Mouse (Mus musculus): ENCODE results near the gene Tmem184b. TPM values are rescaled to one million over a fixed set of nuclear protein-coding genes. Genes with fewer than 3 reads are reported as not detected.

Gene Tmem184b
- polyA plus RNA-seq, 1 experiment from 2014 or later = 43.1 TPM

DNA sequence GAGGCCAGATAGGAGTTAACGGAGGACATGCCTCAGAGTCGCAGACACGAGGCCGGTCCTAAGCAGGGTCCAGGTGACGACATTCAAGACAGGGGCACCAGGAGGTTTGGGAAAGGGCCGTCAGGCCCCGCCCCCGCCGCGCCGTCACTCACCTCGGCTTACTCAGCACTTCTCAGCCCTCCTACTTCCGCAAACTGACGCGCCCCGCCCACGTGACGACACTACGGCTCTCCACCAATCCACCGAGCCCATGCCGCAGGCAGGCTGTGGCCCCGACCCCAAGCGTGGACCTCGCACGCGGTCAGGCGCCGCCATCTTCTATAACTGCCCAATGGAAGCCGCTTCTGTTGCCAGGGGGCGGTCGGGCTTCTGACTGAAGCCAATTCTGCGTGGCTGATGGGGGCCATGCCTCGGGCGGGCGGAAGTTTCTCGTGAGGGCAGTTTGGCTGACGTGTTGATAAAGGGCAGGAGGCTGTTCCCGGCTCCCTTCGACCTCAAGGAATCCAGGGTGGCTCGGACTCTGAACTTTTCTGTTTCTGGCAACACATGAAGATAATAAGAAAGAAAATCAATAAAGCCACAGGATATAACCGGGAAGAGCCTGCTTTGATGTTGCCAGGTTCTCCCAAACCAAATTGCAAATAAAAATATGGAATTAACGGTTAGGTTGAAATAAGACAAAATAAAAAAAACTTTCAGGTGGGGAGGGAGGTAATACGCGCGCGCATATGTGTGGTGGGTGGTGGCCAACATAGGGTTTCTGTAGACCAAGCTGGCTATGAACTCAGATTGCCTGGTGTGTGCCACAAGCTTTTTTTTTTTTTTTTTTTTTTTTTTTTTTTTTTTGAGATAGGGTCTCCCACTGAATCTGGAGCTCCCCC is 75.1 kb downstream of the Tmem184b start, which contains the start of gene Pla2g6:
Gene Pla2g6, minus strand, starts transcription at position 333 of the 881 bp plus-strand sequence.
- ATAC-seq (ENCODE audit: low FRiP score) = peak; percentile 97
- Histone ChIP-seq H3K27ac (replicated peaks) (peak within 1 kb of the TSS; percentile 94), H3K9me3 (replicated peaks) (no peaks in the 10 kb centered on the region), H3K4me3 (replicated peaks) (peak within 1 kb of the TSS; percentile 61), H3K36me3 (no peaks in the 10 kb centered on the region), H3K4me1 (peaks cover 44% of the 10 kb centered on the region), H3K4me2 (peak within 1 kb of the TSS; percentile 86), H3K9ac (replicated peaks) (peak within 1 kb of the TSS; percentile 68), H3K27me3 (replicated peaks) (no peaks in the 10 kb centered on the region)
- WGBS = 4% methylated on average over 44 of the region's 46 CpGs

- 5% methylated on average over 20 of the region's 20 CpGs for WGBS
- no peaks in the 10 kb centered on the region for H3K36me3 ChIP-seq
Measured at GRCm38 (mm10) chr15:79326971-79327961, 76.1 kb downstream of the Tmem184b start.

GRCm38 (mm10) chr15:79326264-79326663 is 77.1 kb downstream of the Tmem184b start:
- Histone ChIP-seq H3K4me2 (peak overlapping the region; percentile 15; the same call in 1 of the 2 replicates), H3K36me3 (no peaks in the 10 kb centered on the region), H3K9me3 (replicated peaks) (no peaks in the 10 kb centered on the region), H3K27ac (replicated peaks) (peak overlapping the region; percentile 94), H3K4me1 (peaks cover 46% of the 10 kb centered on the region), H3K4me3 (replicated peaks) (no peak overlapping the region), H3K27me3 (replicated peaks) (no peaks in the 10 kb centered on the region), H3K9ac (replicated peaks) (no peak overlapping the region)
- whole genome bisulfite sequencing = 69% methylated on average over 4 of the region's 4 CpGs
- no peak for ATAC-seq (ENCODE audit: low FRiP score)

More at GRCm38 (mm10) chr15:79326971-79327961, 76.1 kb downstream of the Tmem184b start:
- Histone ChIP-seq H3K27ac (replicated peaks) (peak overlapping the region; percentile 94), H3K4me3 (replicated peaks) (peak overlapping the region; percentile 61), H3K9ac (replicated peaks) (peak overlapping the region; percentile 68), H3K4me2 (peak overlapping the region; percentile 86), H3K9me3 (replicated peaks) (no peaks in the 10 kb centered on the region), H3K27me3 (replicated peaks) (no peaks in the 10 kb centered on the region), H3K4me1 (peaks cover 46% of the 10 kb centered on the region)
- peak; percentile 40 for ATAC-seq (ENCODE audit: low FRiP score)

- ATAC-seq (ENCODE audit: low FRiP score) = no peak
- no peak overlapping the region for H3K27ac ChIP-seq (replicated peaks)
- no peaks in the 10 kb centered on the region for H3K9me3 ChIP-seq (replicated peaks)
- H3K36me3 ChIP-seq = no peaks in the 10 kb centered on the region
- H3K27me3 ChIP-seq (replicated peaks) = no peaks in the 10 kb centered on the region
- no peak overlapping the region for H3K9ac ChIP-seq (replicated peaks)
- H3K4me1 ChIP-seq = peaks cover 46% of the 10 kb centered on the region
- 89% methylated on average over 3 of the region's 3 CpGs for WGBS
- no peak overlapping the region for H3K4me2 ChIP-seq
- H3K4me3 ChIP-seq (replicated peaks) = no peak overlapping the region
Measured at GRCm38 (mm10) chr15:79325742-79326141, 77.6 kb downstream of the Tmem184b start.

DNA sequence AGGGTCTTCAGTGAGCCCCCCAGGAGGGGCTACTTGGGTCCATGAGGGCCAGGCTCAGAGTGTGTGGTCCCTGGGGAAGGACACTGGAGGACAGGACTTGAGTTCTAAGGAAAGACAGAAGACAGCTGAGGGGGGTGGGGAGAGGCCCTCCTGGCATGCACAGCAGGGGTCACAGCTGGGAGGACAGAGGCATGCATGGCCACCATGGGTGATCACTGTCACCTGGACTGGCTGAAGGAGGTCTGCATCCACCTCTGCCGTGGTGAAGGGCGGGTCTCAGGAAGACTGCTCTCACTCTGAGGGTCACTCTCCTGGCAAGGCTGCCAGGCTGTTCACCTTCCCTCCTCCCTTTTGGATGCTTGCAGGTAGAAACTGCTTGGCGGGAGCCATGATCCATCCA is 79.0 kb downstream of the Tmem184b start:
- H3K27ac ChIP-seq (replicated peaks) = peak overlapping the region; percentile 45; the same call in 1 of the 2 replicates
- no peak for ATAC-seq (ENCODE audit: low FRiP score)
- 93% methylated on average over 3 of the region's 3 CpGs for WGBS

GRCm38 (mm10) chr15:79323791-79324155 is 79.6 kb downstream of the Tmem184b start:
- H3K36me3 ChIP-seq = no peaks in the 10 kb centered on the region
- peaks cover 43% of the 10 kb centered on the region for H3K4me1 ChIP-seq
- no peak for ATAC-seq (ENCODE audit: low FRiP score)
- H3K9ac ChIP-seq (replicated peaks) = no peak overlapping the region
- H3K27ac ChIP-seq (replicated peaks) = peak overlapping the region; percentile 60; the same call in 1 of the 2 replicates
- no peak overlapping the region for H3K4me2 ChIP-seq
- no peaks in the 10 kb centered on the region for H3K9me3 ChIP-seq (replicated peaks)
- WGBS = 66% methylated on average over 4 of the region's 4 CpGs
- no peak overlapping the region for H3K4me3 ChIP-seq (replicated peaks)
- no peaks in the 10 kb centered on the region for H3K27me3 ChIP-seq (replicated peaks)

More for the DNA sequence above, 79.0 kb downstream of the Tmem184b start:
- H3K4me1 ChIP-seq = peaks cover 46% of the 10 kb centered on the region
- no peak overlapping the region for H3K4me2 ChIP-seq
- no peak overlapping the region for H3K4me3 ChIP-seq (replicated peaks)
- H3K9ac ChIP-seq (replicated peaks) = no peak overlapping the region
- no peaks in the 10 kb centered on the region for H3K27me3 ChIP-seq (replicated peaks)
- H3K36me3 ChIP-seq = no peaks in the 10 kb centered on the region
- H3K9me3 ChIP-seq (replicated peaks) = no peaks in the 10 kb centered on the region

DNA sequence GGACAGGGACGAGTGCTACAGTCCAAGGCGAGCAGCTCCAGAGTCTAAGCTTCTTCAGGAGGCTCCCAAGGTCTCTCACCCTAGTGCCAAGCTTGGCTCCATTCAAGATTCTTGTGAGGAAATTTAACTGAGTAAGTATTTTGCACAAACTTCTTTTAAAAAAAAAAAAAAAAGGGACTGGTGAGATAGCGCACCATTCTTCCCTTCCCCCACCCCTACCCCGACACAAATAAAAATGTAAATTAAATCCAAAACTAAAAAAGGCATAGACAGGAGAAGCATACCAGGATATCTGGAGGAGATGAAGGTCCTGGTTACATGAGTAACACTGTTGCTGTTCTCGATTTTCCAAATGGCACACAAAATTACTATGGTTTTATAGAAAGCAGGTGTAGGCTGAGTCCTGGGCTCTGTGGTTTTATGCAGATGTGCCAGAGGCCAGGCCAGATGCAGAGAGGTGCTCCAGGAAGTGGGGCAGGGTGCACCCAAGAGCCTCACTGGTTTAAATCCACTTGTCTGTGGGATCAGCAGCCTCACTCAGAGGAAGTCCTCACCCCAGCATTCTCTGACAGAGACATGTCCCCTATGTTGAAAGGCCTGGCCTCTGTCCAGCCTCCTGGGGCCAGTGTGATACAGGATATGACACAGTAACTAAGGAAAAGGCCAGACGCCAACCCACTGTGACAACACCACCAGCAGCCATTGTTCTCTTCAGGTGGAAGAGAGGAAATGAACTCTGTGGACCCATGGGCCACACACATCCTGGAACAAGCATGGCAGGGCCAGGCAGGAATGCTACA is 80.2 kb downstream of the Tmem184b start:
- Histone ChIP-seq H3K4me3 (replicated peaks) (no peak overlapping the region), H3K27me3 (replicated peaks) (no peaks in the 10 kb centered on the region), H3K4me2 (no peak overlapping the region), H3K9ac (replicated peaks) (no peak overlapping the region), H3K4me1 (peaks cover 39% of the 10 kb centered on the region), H3K9me3 (replicated peaks) (no peaks in the 10 kb centered on the region), H3K27ac (replicated peaks) (peak overlapping the region; percentile 60; the same call in 1 of the 2 replicates), H3K36me3 (no peaks in the 10 kb centered on the region)
- 82% methylated on average over 6 of the region's 6 CpGs for WGBS
- no peak for ATAC-seq (ENCODE audit: low FRiP score)

DNA sequence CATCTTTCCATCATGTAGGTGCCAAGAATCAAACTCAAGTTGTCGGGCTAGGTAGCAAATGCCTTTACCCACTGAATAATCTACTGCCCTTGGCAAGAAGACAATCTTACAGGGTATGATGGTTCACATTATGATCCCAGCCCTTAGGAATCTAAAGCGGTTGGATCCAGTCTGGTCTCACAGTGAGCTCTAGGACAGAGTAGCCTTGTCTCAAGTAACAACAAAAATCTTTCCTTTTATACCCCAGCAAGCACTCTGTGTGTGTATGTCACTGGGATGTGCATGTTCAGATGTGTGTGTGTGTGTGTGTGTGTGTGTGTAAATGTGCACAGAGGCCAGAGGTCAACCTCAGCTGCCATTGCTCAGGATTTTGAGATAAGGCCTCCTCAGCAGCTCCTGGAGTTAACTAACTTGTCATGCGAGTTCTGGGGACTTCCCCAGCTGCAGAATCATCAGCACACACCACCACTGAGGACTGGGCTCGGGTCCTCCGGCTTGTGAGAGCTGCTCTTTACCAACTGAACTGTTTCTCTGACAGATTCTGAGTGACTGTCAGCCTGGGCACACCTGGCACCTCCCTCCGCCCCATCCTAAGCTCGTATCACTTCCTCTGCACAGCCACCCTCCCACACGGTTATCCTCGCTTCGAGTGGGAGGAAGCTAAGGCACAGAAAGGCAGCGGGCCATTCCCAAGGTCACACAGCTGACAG is 80.9 kb downstream of the Tmem184b start:
- Histone ChIP-seq H3K4me3 (replicated peaks) (no peak overlapping the region), H3K4me2 (no peak overlapping the region), H3K27me3 (replicated peaks) (no peaks in the 10 kb centered on the region), H3K27ac (replicated peaks) (no peak overlapping the region), H3K9me3 (replicated peaks) (no peaks in the 10 kb centered on the region), H3K4me1 (peaks cover 35% of the 10 kb centered on the region), H3K9ac (replicated peaks) (no peak overlapping the region), H3K36me3 (no peaks in the 10 kb centered on the region)
- ATAC-seq (ENCODE audit: low FRiP score) = no peak
- 79% methylated on average over 11 of the region's 11 CpGs for WGBS

GRCm38 (mm10) chr15:79321733-79322190 is 81.6 kb downstream of the Tmem184b start:
- ATAC-seq (ENCODE audit: low FRiP score) = no peak
- Histone ChIP-seq H3K4me3 (replicated peaks) (no peak overlapping the region), H3K9ac (replicated peaks) (no peak overlapping the region), H3K27ac (replicated peaks) (no peak overlapping the region), H3K27me3 (replicated peaks) (no peaks in the 10 kb centered on the region), H3K4me2 (no peak overlapping the region), H3K9me3 (replicated peaks) (no peaks in the 10 kb centered on the region), H3K36me3 (no peaks in the 10 kb centered on the region), H3K4me1 (peaks cover 29% of the 10 kb centered on the region)
- WGBS = 80% methylated on average over 5 of the region's 5 CpGs

- Histone ChIP-seq H3K4me1 (no peaks in the 10 kb centered on the region), H3K4me2 (no peak overlapping the region), H3K9ac (replicated peaks) (no peak overlapping the region), H3K36me3 (peaks cover 4% of the 10 kb centered on the region; the same call in 1 of the 2 replicates), H3K27ac (replicated peaks) (no peak overlapping the region), H3K27me3 (replicated peaks) (no peaks in the 10 kb centered on the region), H3K4me3 (replicated peaks) (no peak overlapping the region), H3K9me3 (replicated peaks) (no peaks in the 10 kb centered on the region)
- no peak for ATAC-seq (ENCODE audit: low FRiP score)
- WGBS = 81% methylated on average over 8 of the region's 8 CpGs
Measured at GRCm38 (mm10) chr15:79313848-79314369, 89.5 kb downstream of the Tmem184b start.
